Mouse (Mus musculus) kidney, adult 9 months (tissue): ENCODE measurements at regions not wholly inside any gene's neighbourhood (a gene's known extent, or its start where the extent isn't known, plus 50 kb on each side); places are given as distances from the start of the nearest gene placed in this dataset.
A peak's percentile ranks its signal among the peaks of the same experiment; 100 is the strongest.

Experiments used
- DNase-seq: peaks from one replicate; pipeline ENCODE4 v3.0.0; 2022

DNA sequence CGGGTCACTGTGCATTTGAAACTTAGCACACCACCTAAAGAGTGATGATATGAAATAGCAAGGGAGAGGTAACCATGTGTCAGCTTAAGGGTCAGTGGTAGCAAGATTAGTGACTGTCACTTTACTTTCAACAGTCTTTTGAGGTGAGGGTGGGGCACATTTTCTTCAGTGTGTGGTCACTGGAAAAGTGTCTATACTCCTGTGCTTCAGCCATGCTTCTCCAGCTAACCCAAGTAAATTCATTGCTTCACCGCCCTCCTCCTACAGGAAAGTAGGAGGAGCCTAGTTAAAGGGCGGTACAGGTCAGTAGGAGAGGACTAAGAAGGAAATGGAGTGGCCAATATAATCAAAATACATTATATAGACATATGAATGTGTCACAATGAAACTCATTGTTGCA is 55.7 kb upstream of the Mef2a start:
- DNase-seq: no peak

DNA sequence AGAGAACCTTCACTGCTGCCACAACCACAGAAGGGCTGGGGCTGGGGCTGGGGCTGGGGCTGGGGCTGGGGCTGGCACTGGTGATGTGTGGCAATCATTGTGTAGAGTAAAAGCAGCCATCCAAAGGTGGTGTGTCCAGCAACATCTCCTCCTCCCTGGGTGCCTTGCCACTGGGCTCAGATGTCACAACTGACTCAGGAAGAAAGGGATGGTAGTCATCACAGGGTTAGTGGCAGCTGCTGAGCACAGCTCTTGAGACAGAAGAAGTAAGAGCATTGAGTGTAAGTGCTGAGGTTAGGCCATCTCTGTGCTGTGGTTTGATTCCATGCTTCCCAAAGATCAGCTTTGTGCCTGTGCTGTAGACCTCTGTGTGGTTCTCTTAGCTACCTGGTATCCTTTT is 53.4 kb upstream of the Mef2a start:
- no peak for DNase-seq

GRCm38 (mm10) chr7:67425581-67425980 is 52.9 kb upstream of the Mef2a start:
- no peak for DNase-seq

- DNase-seq: peak; percentile 54
These were observed 52.3 kb upstream of the Mef2a start for GRCm38 (mm10) chr7:67424810-67425485.
